Mouse (Mus musculus): ENCODE measurements at regions not wholly inside any gene's neighbourhood (a gene's known extent, or its start where the extent isn't known, plus 50 kb on each side); places are given as distances from the start of the nearest gene placed in this dataset.
A peak's percentile ranks its signal among the peaks of the same experiment; 100 is the strongest.

- DNase-seq (ENCODE audit: low spot score in 2 of 2): no peak
Observed at GRCm38 (mm10) chr9:47909051-47909450, 252.8 kb upstream of the Nxpe4 start.

- DNase-seq (ENCODE audit: low spot score in 2 of 2): peak; percentile 50 to 52
Observed at GRCm38 (mm10) chr9:47910501-47910906, 251.3 kb upstream of the Nxpe4 start.

GRCm38 (mm10) chr9:47912823-47913222 lies 249.0 kb upstream of the Nxpe4 start:
- DNase-seq (ENCODE audit: low spot score in 2 of 2): no peak

GRCm38 (mm10) chr9:47935299-47935698 lies 226.5 kb upstream of the Nxpe4 start:
- no peak for DNase-seq (ENCODE audit: low spot score in 2 of 2)

- no peak for DNase-seq (ENCODE audit: low spot score in 2 of 2)
Observed at GRCm38 (mm10) chr9:47935957-47936457, 225.8 kb upstream of the Nxpe4 start.

GRCm38 (mm10) chr9:47938941-47939710 lies 222.7 kb upstream of the Nxpe4 start:
- no peak for DNase-seq (ENCODE audit: low spot score in 2 of 2)

- peak; percentile 53 to 74 for DNase-seq (ENCODE audit: low spot score in 2 of 2)
Observed at GRCm38 (mm10) chr9:47942761-47943583, 218.9 kb upstream of the Nxpe4 start.

- no peak for DNase-seq (ENCODE audit: low spot score in 2 of 2)
Observed at GRCm38 (mm10) chr9:47946226-47946625, 215.6 kb upstream of the Nxpe4 start.

- DNase-seq (ENCODE audit: low spot score in 2 of 2): peak in 1 of 2 experiments; percentile 22
Observed at GRCm38 (mm10) chr9:47957881-47958280, 203.9 kb upstream of the Nxpe4 start.

GRCm38 (mm10) chr9:47958861-47959260 lies 203.0 kb upstream of the Nxpe4 start:
- no peak for DNase-seq (ENCODE audit: low spot score in 2 of 2)

GRCm38 (mm10) chr9:47961176-47961575 lies 200.6 kb upstream of the Nxpe4 start:
- DNase-seq (ENCODE audit: low spot score in 2 of 2): no peak

- DNase-seq (ENCODE audit: low spot score in 2 of 2): no peak
Observed at GRCm38 (mm10) chr9:47962161-47962560, 199.7 kb upstream of the Nxpe4 start.

GRCm38 (mm10) chr9:47962589-47962988 lies 199.2 kb upstream of the Nxpe4 start:
- DNase-seq (ENCODE audit: low spot score in 2 of 2): no peak

- DNase-seq (ENCODE audit: low spot score in 2 of 2): no peak
Observed at GRCm38 (mm10) chr9:47973130-47973529, 188.7 kb upstream of the Nxpe4 start.

- DNase-seq (ENCODE audit: low spot score in 2 of 2): no peak
Observed at GRCm38 (mm10) chr9:47985356-47986111, 176.3 kb upstream of the Nxpe4 start.

- DNase-seq (ENCODE audit: low spot score in 2 of 2): no peak
Observed at GRCm38 (mm10) chr9:47987266-47987665, 174.6 kb upstream of the Nxpe4 start.

- DNase-seq (ENCODE audit: low spot score in 2 of 2): no peak
Observed at GRCm38 (mm10) chr9:47994671-47995070, 167.2 kb upstream of the Nxpe4 start.

- no peak for DNase-seq (ENCODE audit: low spot score in 2 of 2)
Observed at GRCm38 (mm10) chr9:47999632-48000031, 162.2 kb upstream of the Nxpe4 start.

GRCm38 (mm10) chr9:48029021-48029420 lies 132.8 kb upstream of the Nxpe4 start:
- no peak for DNase-seq (ENCODE audit: low spot score in 2 of 2)

GRCm38 (mm10) chr9:48030839-48031238 lies 131.0 kb upstream of the Nxpe4 start:
- no peak for DNase-seq (ENCODE audit: low spot score in 2 of 2)

GRCm38 (mm10) chr9:48035959-48036358 lies 125.9 kb upstream of the Nxpe4 start:
- no peak for DNase-seq (ENCODE audit: low spot score in 2 of 2)

GRCm38 (mm10) chr9:48044826-48045225 lies 117.0 kb upstream of the Nxpe4 start:
- no peak for DNase-seq (ENCODE audit: low spot score in 2 of 2)

All from frontal cortex, postnatal 10 days (tissue).